Mouse (Mus musculus) limb, embryonic 14.5 days (tissue): ENCODE measurements at regions not wholly inside any gene's neighbourhood (a gene's known extent, or its start where the extent isn't known, plus 50 kb on each side); places are given as distances from the start of the nearest gene placed in this dataset.

Experiments used
- ATAC-seq: fragments of 200-750 bp; cut with Nextera tagmentation; 2 replicates; pipeline ENCODE4 v1.8.0; 2017; ENCODE audit warnings: low read depth, moderate number of reproducible peaks, moderate TSS enrichment; ENCODE audit not compliant: low FRiP score
- DNase-seq: peaks from one replicate; pipeline ENCODE4 v3.0.0-alpha.2; 2015; ENCODE audit warnings: low spot score
- H3K27ac ChIP-seq: fragments of 300-500 bp; sonication (generic); replicated peaks from 2 replicates; pipeline ENCODE4 v1.5.1; 2014; ENCODE audit warnings: low read depth, mild to moderate bottlenecking, low read length, moderate library complexity, mixed read lengths
- H3K27me3 ChIP-seq: fragments of 300-500 bp; sonication (generic); 2 replicates; pipeline ENCODE4 v1.6.1; 2014; ENCODE audit warnings: low read length, mixed read lengths; ENCODE audit not compliant: control insufficient read depth, insufficient read depth
- H3K36me3 ChIP-seq: fragments of 300-500 bp; sonication (generic); 2 replicates; pipeline ENCODE4 v1.6.1; 2014; ENCODE audit warnings: mild to moderate bottlenecking, low read length, moderate library complexity, mixed read lengths; ENCODE audit not compliant: control insufficient read depth, insufficient read depth
- H3K4me1 ChIP-seq: fragments of 300-500 bp; sonication (generic); 2 replicates; pipeline ENCODE4 v1.6.1; 2014; ENCODE audit warnings: antibody characterized with exemption, low read length, mixed read lengths; ENCODE audit not compliant: control insufficient read depth, insufficient read depth
- H3K4me2 ChIP-seq: fragments of 300-500 bp; sonication (generic); replicated peaks from 2 replicates; pipeline ENCODE4 v1.6.1; 2014; ENCODE audit warnings: low read depth, mild to moderate bottlenecking, low read length, moderate library complexity; ENCODE audit not compliant: severe bottlenecking
- H3K4me3 ChIP-seq: fragments of 300-500 bp; sonication (generic); replicated peaks from 2 replicates; pipeline ENCODE4 v1.5.1; 2014; ENCODE audit warnings: low read length
- H3K9ac ChIP-seq: fragments of 300-500 bp; sonication (generic); 2 replicates; pipeline ENCODE4 v1.6.1; 2014; ENCODE audit warnings: mild to moderate bottlenecking, low read depth, low read length, moderate library complexity; ENCODE audit not compliant: severe bottlenecking
- H3K9me3 ChIP-seq: fragments of 300-500 bp; sonication (generic); 2 replicates; pipeline ENCODE4 v1.6.1; 2016; ENCODE audit warnings: low read length; ENCODE audit not compliant: control insufficient read depth
- POLR2A ChIP-seq: fragments of 200-500 bp; IDR thresholded peaks from 2 replicates; pipeline ENCODE4 v1.8.0; 2012; ENCODE audit warnings: inconsistent platforms, mild to moderate bottlenecking, moderate library complexity, borderline replicate concordance; ENCODE audit not compliant: insufficient read depth, insufficient read length; ENCODE audit errors: extremely low read depth
- WGBS: fragments of 180-500 bp; shearing (Covaris S2); extraction: QIAGEN DNeasy Blood & Tissue Kit; methylation state at CpG from one replicate; pipeline ENCODE4 v1.1.7; 2014; 5-methylcytosine and 5-hydroxymethylcytosine counted together

DNA sequence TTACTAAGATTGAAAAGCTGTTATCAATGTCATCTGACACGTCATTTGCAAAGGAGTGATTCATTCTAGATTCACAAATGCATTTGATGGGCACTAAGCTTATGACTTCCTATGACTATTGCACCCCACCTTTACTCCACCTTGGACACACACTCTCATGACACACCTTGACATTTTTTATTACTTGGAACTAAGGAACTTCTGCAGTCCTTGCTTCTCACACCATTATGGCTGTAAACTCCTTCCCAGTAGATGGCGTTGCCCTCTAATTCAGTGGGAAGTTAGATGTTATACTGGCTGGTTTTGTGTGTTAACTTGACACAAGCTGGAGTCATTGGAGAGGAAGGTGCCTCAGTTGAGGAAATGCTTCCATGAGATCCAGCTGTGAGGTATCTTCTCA, 78.8 kb upstream of the Ccdc71l start:
- Histone ChIP-seq H3K4me1 (no peaks in the 10 kb centered on the region), H3K27ac (no peak overlapping the region), H3K27me3 (no peaks in the 10 kb centered on the region), H3K9ac (no peak overlapping the region), H3K4me2 (no peak overlapping the region), H3K36me3 (no peaks in the 10 kb centered on the region), H3K9me3 (no peaks in the 10 kb centered on the region), H3K4me3 (no peak overlapping the region)
- no peak for TF ChIP-seq POLR2A
- 86% methylated on average over 2 of the region's 2 CpGs for WGBS
- no peak for ATAC-seq
- no peak for DNase-seq

DNA sequence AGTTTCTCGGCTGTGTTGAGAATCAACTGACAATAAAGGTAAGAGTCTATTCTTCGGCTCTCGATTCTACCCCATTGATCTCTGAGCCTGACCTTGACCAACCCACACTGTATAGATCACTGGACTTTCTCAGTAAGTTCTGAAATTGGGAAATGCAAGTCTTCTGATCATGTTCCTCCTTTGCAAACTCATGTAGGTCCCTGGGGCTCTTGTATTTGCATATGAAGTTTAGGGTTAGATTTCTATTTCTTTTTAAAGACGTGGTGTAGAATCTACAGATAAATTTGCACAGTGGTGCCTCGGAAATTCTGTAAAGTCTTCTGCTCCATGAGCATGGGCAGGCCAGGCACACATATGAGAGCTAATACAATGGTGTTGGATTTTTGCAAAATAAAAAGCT, 72.8 kb upstream of the Ccdc71l start:
- ATAC-seq, result no peak

GRCm38 (mm10) chr12:32306326-32306725, 72.2 kb upstream of the Ccdc71l start:
- no peak for ATAC-seq
- H3K27ac ChIP-seq, result no peak overlapping the region
- no peaks in the 10 kb centered on the region for H3K27me3 ChIP-seq
- no peaks in the 10 kb centered on the region for H3K9me3 ChIP-seq
- TF ChIP-seq POLR2A, result no peak
- no peak overlapping the region for H3K4me2 ChIP-seq
- no peaks in the 10 kb centered on the region for H3K4me1 ChIP-seq
- no peak overlapping the region for H3K9ac ChIP-seq
- H3K4me3 ChIP-seq, result no peak overlapping the region
- WGBS, result 87% methylated on average over 4 of the region's 4 CpGs
- no peaks in the 10 kb centered on the region for H3K36me3 ChIP-seq
- DNase-seq, result no peak

More for the DNA sequence above, 72.8 kb upstream of the Ccdc71l start:
- DNase-seq, result no peak
- TF ChIP-seq POLR2A, result no peak
- Histone ChIP-seq H3K4me1 (no peaks in the 10 kb centered on the region), H3K27ac (no peak overlapping the region), H3K9me3 (no peaks in the 10 kb centered on the region), H3K36me3 (no peaks in the 10 kb centered on the region), H3K27me3 (no peaks in the 10 kb centered on the region), H3K4me2 (no peak overlapping the region), H3K4me3 (no peak overlapping the region), H3K9ac (no peak overlapping the region)
- 88% methylated on average over 5 of the region's 5 CpGs for WGBS

- no peaks in the 10 kb centered on the region for H3K4me1 ChIP-seq
- WGBS, result 79% methylated on average over 9 of the region's 9 CpGs
- no peaks in the 10 kb centered on the region for H3K9me3 ChIP-seq
- ATAC-seq (no peak), DNase-seq (no peak)
- H3K9ac ChIP-seq, result no peak overlapping the region
- no peak overlapping the region for H3K27ac ChIP-seq
- no peaks in the 10 kb centered on the region for H3K27me3 ChIP-seq
- no peak for TF ChIP-seq POLR2A
- H3K4me3 ChIP-seq, result no peak overlapping the region
- H3K36me3 ChIP-seq, result no peaks in the 10 kb centered on the region
- no peak overlapping the region for H3K4me2 ChIP-seq
Observed at GRCm38 (mm10) chr12:32307280-32308006, 71.1 kb upstream of the Ccdc71l start.

GRCm38 (mm10) chr12:32315099-32315783, 63.3 kb upstream of the Ccdc71l start:
- Histone ChIP-seq H3K27ac (no peak overlapping the region), H3K4me1 (no peaks in the 10 kb centered on the region), H3K4me3 (no peak overlapping the region), H3K36me3 (no peaks in the 10 kb centered on the region), H3K9ac (no peak overlapping the region), H3K9me3 (no peaks in the 10 kb centered on the region), H3K27me3 (no peaks in the 10 kb centered on the region), H3K4me2 (no peak overlapping the region)
- ATAC-seq, result no peak
- WGBS, result 84% methylated on average over 1 of the region's 1 CpGs
- no peak for TF ChIP-seq POLR2A
- DNase-seq, result no peak
